Mouse (Mus musculus) megakaryocyte, embryonic 14.5 days (primary cell): ENCODE measurements around the gene Nckap1l.

Source experiments
- FLI1 ChIP-seq: IDR thresholded peaks from 2 replicates; pipeline ENCODE4 v1.6.1; 2012; ENCODE audit warnings: low read length, inconsistent platforms, mixed read lengths
- GATA1 ChIP-seq: IDR thresholded peaks from 3 replicates; pipeline ENCODE4 v1.6.1; 2012; ENCODE audit warnings: mixed read lengths, low read length, inconsistent platforms, borderline replicate concordance

DNA sequence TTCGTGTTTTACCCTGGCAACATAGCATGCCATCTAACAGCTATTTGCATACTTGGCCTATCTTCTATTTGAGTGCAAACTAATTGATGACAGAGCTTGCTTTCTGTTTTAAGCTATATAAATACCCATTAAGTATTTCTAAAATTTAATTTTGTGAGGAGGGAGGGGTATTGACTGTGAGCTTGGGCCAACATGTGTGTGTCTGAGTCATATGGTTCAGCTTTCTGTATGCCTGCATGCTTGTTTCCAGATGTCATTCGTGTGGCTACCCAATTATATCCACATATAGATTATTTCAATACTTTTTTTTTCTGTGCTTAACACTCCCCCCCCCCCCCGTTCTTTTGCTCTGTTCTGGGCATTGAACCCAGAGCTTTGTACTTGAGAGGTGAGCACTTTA is 18.7 kb downstream of the Nckap1l start:
- TF ChIP-seq GATA1 (no peak), FLI1 (no peak)
